Mouse (Mus musculus) neural tube, embryonic 11.5 days (tissue): ENCODE data around the gene Aldh4a1. TPM values are rescaled to one million over a fixed set of nuclear protein-coding genes. Genes with fewer than 3 reads are reported as not detected.

Experiments
- ATAC-seq: fragments of 200-750 bp; cut with Nextera tagmentation; 2 replicates; pipeline ENCODE4 v1.8.0; 2017; ENCODE audit warnings: moderate number of reproducible peaks, mild to moderate bottlenecking, moderate TSS enrichment, moderate library complexity; ENCODE audit not compliant: insufficient read depth, low FRiP score, low TSS enrichment
- DNase-seq: peaks from one replicate; pipeline ENCODE4 v3.0.0-alpha.2; 2015; ENCODE audit warnings: low spot score
- H3K27ac ChIP-seq: fragments of 300-500 bp; sonication (generic); 2 replicates; pipeline ENCODE4 v1.5.1; 2014; ENCODE audit warnings: low read depth, mild to moderate bottlenecking, low read length
- H3K27me3 ChIP-seq: fragments of 300-500 bp; sonication (generic); 2 replicates; pipeline ENCODE4 v1.6.1; 2014; ENCODE audit warnings: mild to moderate bottlenecking, low read length, mixed read lengths; ENCODE audit not compliant: control insufficient read depth, insufficient read depth
- H3K36me3 ChIP-seq: fragments of 300-500 bp; sonication (generic); 2 replicates; pipeline ENCODE4 v1.6.1; 2014; ENCODE audit warnings: mild to moderate bottlenecking, low read length, moderate library complexity, mixed read lengths; ENCODE audit not compliant: control insufficient read depth, insufficient read depth
- H3K4me1 ChIP-seq: fragments of 300-500 bp; sonication (generic); 2 replicates; pipeline ENCODE4 v1.6.1; 2014; ENCODE audit warnings: low read length, mixed read lengths; ENCODE audit not compliant: control insufficient read depth, insufficient read depth
- H3K4me2 ChIP-seq: fragments of 300-500 bp; sonication (generic); 2 replicates; pipeline ENCODE4 v1.6.1; 2014; ENCODE audit warnings: low read depth, mild to moderate bottlenecking, moderate library complexity
- H3K4me3 ChIP-seq: fragments of 300-500 bp; sonication (generic); 2 replicates; pipeline ENCODE4 v1.5.1; 2014; ENCODE audit warnings: low read depth, low read length
- H3K9ac ChIP-seq: fragments of 300-500 bp; sonication (generic); 2 replicates; pipeline ENCODE4 v1.6.1; 2014; ENCODE audit warnings: mild to moderate bottlenecking, low read length
- H3K9me3 ChIP-seq: fragments of 300-500 bp; sonication (generic); 2 replicates; pipeline ENCODE4 v1.6.1; 2016; ENCODE audit warnings: low read length; ENCODE audit not compliant: control insufficient read depth
- WGBS: fragments of 180-500 bp; shearing (Covaris S2); extraction: QIAGEN DNeasy Blood & Tissue Kit; methylation state at CpG from one replicate; pipeline ENCODE4 v1.1.7; 2014; 5-methylcytosine and 5-hydroxymethylcytosine counted together
- polyA plus RNA-seq: library from polyadenylated mRNA; unstranded; fragments of >200 nt; fragmentation: Nextera tagmentation; extraction: Ambion mirVana; gene quantifications from 2 replicates; pipeline ENCODE4 v1.2.1, GENCODE M21; 2014

Aldh4a1 gene
- polyA plus RNA-seq, 1 experiment from 2014 or later = 16.2 TPM

GRCm38 (mm10) chr4:139596715-139597114 lies 26.0 kb upstream of the Aldh4a1 start:
- ATAC-seq (no peak), DNase-seq (peak; percentile 44)
- Histone ChIP-seq H3K4me2 (0 out of 2 replicates have a peak overlapping the region, but pooled peaks have one; percentile 7), H3K27me3 (no peaks in the 10 kb centered on the region), H3K9ac (0 out of 2 replicates have a peak overlapping the region, but pooled peaks have one; percentile 18), H3K4me1 (peaks cover 45% of the 10 kb centered on the region), H3K9me3 (no peaks in the 10 kb centered on the region), H3K27ac (peak overlapping the region; percentile 83), H3K4me3 (no peak overlapping the region), H3K36me3 (no peaks in the 10 kb centered on the region)
- WGBS = 15% methylated on average over 9 of the region's 9 CpGs

DNA sequence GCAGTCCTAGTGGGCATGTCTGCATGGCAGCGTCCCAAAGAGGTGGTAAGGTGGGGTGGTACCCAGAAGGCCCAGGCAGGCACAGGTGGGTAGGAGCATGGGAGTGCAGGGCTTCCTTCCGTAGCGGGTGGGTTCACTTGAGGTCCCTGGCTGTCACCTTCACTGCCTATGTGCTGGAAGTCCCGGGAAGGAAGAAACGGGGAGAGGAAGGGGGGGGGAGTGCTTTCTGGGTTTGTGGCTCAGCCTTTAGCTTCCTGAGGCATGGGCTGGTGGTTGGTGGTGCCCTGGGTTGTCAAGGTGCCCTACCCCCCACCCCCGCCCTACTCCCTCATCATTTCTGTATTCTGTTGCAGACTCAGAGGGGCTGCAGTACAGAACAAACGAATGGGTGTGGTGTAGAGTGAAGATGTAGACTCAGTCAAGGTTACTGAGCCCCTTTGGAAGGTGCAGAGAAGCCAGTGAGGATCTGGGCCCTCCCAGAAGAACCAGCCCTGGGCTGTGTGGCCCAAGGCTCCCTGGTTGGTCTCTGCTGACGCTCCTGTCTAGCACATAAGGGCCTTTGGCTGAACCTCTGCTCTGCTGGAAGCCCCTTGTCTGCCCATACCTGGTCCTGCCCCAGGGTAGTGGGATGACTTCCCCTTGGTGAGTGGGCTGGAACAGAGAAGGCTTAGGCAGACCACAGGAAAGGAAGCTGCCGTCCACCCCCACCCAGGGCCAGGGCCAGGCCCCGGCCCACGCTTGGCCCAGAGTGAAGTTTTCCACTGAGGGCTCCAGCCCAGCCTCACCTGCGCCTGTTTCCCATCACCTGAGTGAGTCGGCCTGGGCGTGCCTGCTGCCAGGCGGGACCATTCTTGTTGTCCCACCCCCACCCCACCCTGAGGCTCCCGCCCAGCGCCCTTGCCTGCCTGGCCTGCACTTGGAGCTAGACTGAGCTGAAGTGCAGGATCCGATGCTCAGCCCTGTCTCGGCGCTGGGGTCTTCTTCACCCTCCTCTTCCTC lies 25.1 kb upstream of the Aldh4a1 start:
- DNase-seq (no peak), ATAC-seq (no peak)
- H3K4me2 ChIP-seq = no peak overlapping the region
- H3K4me1 ChIP-seq = peaks cover 47% of the 10 kb centered on the region
- H3K9ac ChIP-seq = no peak overlapping the region; the same call in 1 of the 2 replicates
- H3K27ac ChIP-seq = peak overlapping the region; percentile 83
- WGBS = 59% methylated on average over 20 of the region's 20 CpGs
- no peaks in the 10 kb centered on the region for H3K9me3 ChIP-seq
- no peaks in the 10 kb centered on the region for H3K36me3 ChIP-seq
- H3K27me3 ChIP-seq = no peaks in the 10 kb centered on the region
- H3K4me3 ChIP-seq = no peak overlapping the region

DNA sequence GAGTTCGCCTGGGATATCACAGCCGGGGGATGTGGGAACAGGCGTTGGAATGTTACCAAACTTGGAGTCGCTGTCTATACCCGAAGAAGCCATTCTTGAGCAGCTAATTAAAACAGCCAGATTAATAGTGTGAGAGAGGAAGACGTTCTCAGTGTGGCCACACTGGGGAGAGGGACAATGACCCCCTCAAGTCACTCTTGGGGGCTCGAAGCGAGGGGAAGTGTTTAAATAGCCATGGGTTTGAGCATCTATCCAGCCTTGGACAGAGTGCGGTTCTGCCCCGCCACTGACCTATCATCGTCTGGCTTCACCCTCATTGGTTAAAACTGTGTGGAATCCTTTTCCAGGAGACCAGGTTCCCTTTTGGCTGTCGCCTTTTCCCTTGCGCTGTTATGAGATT lies 24.3 kb upstream of the Aldh4a1 start:
- no peaks in the 10 kb centered on the region for H3K27me3 ChIP-seq
- no peak overlapping the region for H3K9ac ChIP-seq
- no peak overlapping the region for H3K4me3 ChIP-seq
- H3K9me3 ChIP-seq = no peaks in the 10 kb centered on the region
- peaks cover 47% of the 10 kb centered on the region for H3K4me1 ChIP-seq
- ATAC-seq = no peak
- no peaks in the 10 kb centered on the region for H3K36me3 ChIP-seq
- H3K4me2 ChIP-seq = no peak overlapping the region
- no peak for DNase-seq
- peak overlapping the region; percentile 83 for H3K27ac ChIP-seq
- WGBS = 34% methylated on average over 13 of the region's 13 CpGs

DNA sequence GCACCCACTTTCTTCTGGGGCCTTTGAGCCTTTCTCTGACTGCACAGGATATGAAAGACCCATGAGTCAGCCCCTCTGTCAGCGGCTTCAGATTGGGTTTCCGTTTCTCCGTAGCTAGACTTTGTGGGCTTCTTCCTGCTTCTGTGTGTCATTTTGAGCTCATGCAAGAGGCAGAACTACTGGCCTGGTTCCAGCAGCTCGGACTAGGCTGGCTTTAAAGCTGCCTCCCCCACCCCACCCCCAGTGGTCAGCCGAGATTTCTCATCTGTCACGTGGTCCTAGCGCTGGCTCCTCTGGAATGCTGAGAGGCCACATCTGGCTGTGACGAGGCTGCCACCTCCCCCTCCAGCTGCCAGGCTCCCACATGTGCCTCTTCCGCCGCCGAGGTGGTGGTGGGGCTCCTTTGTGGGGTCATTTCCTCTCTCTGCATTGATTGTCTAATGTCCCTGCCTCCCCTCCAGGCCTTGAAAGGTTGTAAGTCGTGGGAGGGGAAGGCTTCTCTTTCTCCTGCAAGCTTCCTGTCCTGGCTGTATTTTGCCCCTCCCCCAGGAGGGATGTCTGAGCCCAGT lies 23.6 kb upstream of the Aldh4a1 start:
- H3K4me2 ChIP-seq = peak overlapping the region; percentile 18
- no peaks in the 10 kb centered on the region for H3K9me3 ChIP-seq
- H3K9ac ChIP-seq = peak overlapping the region; percentile 24; the same call in 1 of the 2 replicates
- H3K27ac ChIP-seq = peak overlapping the region; percentile 83
- H3K4me3 ChIP-seq = no peak overlapping the region
- ATAC-seq (peak; percentile 51), DNase-seq (peak; percentile 87)
- no peaks in the 10 kb centered on the region for H3K36me3 ChIP-seq
- 1% methylated on average over 12 of the region's 12 CpGs for WGBS
- H3K27me3 ChIP-seq = no peaks in the 10 kb centered on the region
- H3K4me1 ChIP-seq = peaks cover 47% of the 10 kb centered on the region

DNA sequence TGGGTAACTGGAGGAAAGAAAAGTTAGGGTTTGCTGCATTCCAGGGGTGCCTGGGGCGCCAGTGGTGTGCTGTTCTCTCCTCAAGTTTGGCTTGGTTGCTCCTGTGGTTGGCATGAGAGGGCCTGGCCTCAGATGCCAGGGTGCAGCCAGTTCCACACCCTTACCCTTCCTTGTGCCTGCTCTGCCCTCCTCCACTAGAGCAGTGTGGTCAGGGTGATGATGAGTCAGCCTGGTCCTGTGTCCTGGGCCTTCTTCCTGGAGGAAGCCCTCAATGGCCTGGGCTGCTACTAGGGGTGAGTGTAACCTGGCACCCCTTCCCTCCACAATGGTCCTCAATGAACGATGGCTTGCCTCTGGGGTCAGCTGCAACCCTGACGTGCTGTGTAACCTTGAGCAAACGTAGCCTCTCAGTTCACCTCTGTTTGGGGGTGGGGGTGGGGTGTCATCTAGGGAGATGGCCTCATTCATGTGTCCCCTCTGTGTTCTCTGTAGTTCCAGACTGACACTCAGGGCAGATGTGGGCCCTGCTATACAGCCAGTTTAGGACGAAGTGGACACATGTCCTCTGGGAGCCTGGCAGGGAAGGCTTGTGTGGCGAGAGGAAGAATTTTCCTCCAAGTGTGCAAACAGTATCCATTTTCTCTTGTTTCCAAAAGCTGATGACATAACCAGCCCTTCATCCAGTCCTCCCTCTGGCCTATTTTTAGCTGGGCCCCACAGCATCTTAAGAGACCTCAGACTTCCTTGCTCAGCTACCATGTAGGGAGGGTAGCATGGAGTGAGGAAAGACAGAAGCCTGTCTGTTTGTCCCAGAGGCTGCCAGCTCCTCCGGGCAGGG lies 20.9 kb upstream of the Aldh4a1 start:
- Histone ChIP-seq H3K4me1 (peaks cover 32% of the 10 kb centered on the region), H3K9me3 (no peaks in the 10 kb centered on the region), H3K27me3 (no peaks in the 10 kb centered on the region), H3K27ac (0 out of 2 replicates have a peak overlapping the region, but pooled peaks have one; percentile 55), H3K4me2 (no peak overlapping the region), H3K4me3 (no peak overlapping the region), H3K9ac (no peak overlapping the region), H3K36me3 (no peaks in the 10 kb centered on the region; the same call in 1 of the 2 replicates)
- WGBS = 59% methylated on average over 7 of the region's 7 CpGs
- DNase-seq = no peak
- ATAC-seq = no peak

DNA sequence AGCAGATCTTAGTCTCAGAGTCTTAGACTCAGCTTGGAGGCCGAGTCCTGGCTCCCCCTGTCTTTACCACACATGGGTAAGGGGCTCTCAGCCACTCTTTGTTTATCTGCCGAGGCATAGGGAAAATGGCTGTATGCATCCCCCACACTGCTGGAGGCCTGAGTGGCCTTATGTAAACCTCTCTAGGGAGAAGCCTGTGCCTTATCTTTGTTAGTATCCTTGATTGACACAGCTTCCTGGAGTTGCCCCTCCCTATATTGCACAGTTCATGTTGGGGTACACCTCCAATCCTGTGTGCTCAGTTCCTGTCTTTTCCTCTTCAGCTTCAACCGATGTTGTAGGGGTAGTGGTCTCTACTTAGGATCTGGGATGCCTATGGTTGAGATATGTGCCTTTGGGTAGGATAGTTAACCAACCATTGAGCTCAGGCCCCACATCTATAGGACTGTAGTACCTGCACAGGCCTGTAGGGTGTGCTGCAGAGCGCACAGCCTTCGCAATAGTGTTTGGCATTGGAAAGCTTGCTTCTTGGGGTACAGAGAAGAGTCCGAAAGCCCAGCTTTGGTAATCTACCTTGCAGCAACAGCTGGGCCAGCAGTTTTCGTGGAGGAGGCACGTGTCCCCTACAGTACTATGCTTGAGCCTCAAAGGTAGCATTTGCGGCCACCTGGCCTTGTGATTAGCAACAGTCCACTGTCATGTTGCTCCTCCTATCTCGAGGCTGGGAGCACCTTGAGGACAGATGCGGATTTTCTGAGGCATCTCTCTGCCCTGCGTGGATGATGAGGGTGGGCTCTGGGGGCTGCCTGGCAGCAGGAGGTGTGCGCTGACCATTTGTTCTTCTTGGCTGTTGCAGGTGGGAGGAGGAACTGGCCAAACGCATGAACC lies 20.1 kb upstream of the Aldh4a1 start, which contains the start of gene Gm21969:
Gene Gm21969 (plus strand): TSS at position 830 of the 888 bp plus-strand sequence.
- ATAC-seq (no peak), DNase-seq (peak; percentile 66)
- H3K36me3 ChIP-seq = peaks cover under 1% of the 10 kb centered on the region; the same call in 1 of the 2 replicates
- H3K9ac ChIP-seq = no peak within 1 kb of the TSS
- no peaks in the 10 kb centered on the region for H3K27me3 ChIP-seq
- no peak within 1 kb of the TSS for H3K4me3 ChIP-seq
- no peak within 1 kb of the TSS for H3K4me2 ChIP-seq
- WGBS = 45% methylated on average over 14 of the region's 14 CpGs
- H3K4me1 ChIP-seq = peaks cover 24% of the 10 kb centered on the region
- no peaks in the 10 kb centered on the region for H3K9me3 ChIP-seq
- H3K27ac ChIP-seq = 0 out of 2 replicates have a peak within 1 kb of the TSS, but pooled peaks have one; percentile 55

GRCm38 (mm10) chr4:139605216-139605615 lies 17.4 kb upstream of the Aldh4a1 start:
- H3K27me3 ChIP-seq = no peaks in the 10 kb centered on the region
- H3K4me3 ChIP-seq = no peak overlapping the region
- H3K9me3 ChIP-seq = no peaks in the 10 kb centered on the region
- no peak for ATAC-seq
- H3K4me2 ChIP-seq = no peak overlapping the region
- DNase-seq = no peak
- H3K27ac ChIP-seq = no peak overlapping the region
- H3K36me3 ChIP-seq = peaks cover 3% of the 10 kb centered on the region; the same call in 1 of the 2 replicates
- H3K4me1 ChIP-seq = peaks cover 2% of the 10 kb centered on the region; the same call in 1 of the 2 replicates
- no peak overlapping the region for H3K9ac ChIP-seq
- WGBS = 91% methylated on average over 11 of the region's 11 CpGs
